Mouse (Mus musculus) embryonic facial prominence, embryonic 10.5 days (tissue): ENCODE measurements at regions not wholly inside any gene's neighbourhood (a gene's known extent, or its start where the extent isn't known, plus 50 kb on each side); places are given as distances from the start of the nearest gene placed in this dataset.

Experiments
- DNase-seq: peaks from one replicate; pipeline ENCODE4 v3.0.0-alpha.2; 2017; ENCODE audit warnings: low spot score
- H3K27ac ChIP-seq: fragments of 300-500 bp; sonication (generic); replicated peaks from 2 replicates; pipeline ENCODE4 v1.5.1; 2016; ENCODE audit warnings: mild to moderate bottlenecking
- H3K27me3 ChIP-seq: fragments of 300-500 bp; sonication (generic); replicated peaks from 2 replicates; pipeline ENCODE4 v1.6.1; 2016; ENCODE audit warnings: low read depth, mild to moderate bottlenecking; ENCODE audit not compliant: poor library complexity, severe bottlenecking
- H3K36me3 ChIP-seq: fragments of 300-500 bp; sonication (generic); replicated peaks from 2 replicates; pipeline ENCODE4 v1.6.1; 2016; ENCODE audit warnings: mild to moderate bottlenecking, moderate library complexity
- H3K4me1 ChIP-seq: fragments of 300-500 bp; sonication (generic); 2 replicates; pipeline ENCODE4 v1.6.1; 2016
- H3K4me3 ChIP-seq: fragments of 300-500 bp; sonication (generic); 2 replicates; pipeline ENCODE4 v1.5.1; 2016; ENCODE audit warnings: mild to moderate bottlenecking, moderate library complexity
- H3K9me3 ChIP-seq: fragments of 300-500 bp; sonication (generic); 2 replicates; pipeline ENCODE4 v1.6.1; 2016; ENCODE audit warnings: mild to moderate bottlenecking
- whole genome bisulfite sequencing: fragments of 180-500 bp; shearing (Covaris S2); methylation state at CpG from one replicate; pipeline ENCODE4 v1.1.7; 2016; 5-methylcytosine and 5-hydroxymethylcytosine counted together

- 81% methylated on average over 1 of the region's 1 CpGs for WGBS
- no peak overlapping the region for H3K4me3 ChIP-seq
- no peaks in the 10 kb centered on the region for H3K27me3 ChIP-seq
- H3K4me1 ChIP-seq, result no peaks in the 10 kb centered on the region
- no peaks in the 10 kb centered on the region for H3K36me3 ChIP-seq
- H3K9me3 ChIP-seq, result no peaks in the 10 kb centered on the region
- no peak overlapping the region for H3K27ac ChIP-seq
- DNase-seq, result no peak
These were observed 1056.8 kb downstream of the Slc16a7 start for GRCm38 (mm10) chr10:124332491-124332890.

- H3K9me3 ChIP-seq, result no peaks in the 10 kb centered on the region
- no peaks in the 10 kb centered on the region for H3K27me3 ChIP-seq
- H3K36me3 ChIP-seq, result no peaks in the 10 kb centered on the region
- no peaks in the 10 kb centered on the region for H3K4me1 ChIP-seq
- H3K27ac ChIP-seq, result no peak overlapping the region
- H3K4me3 ChIP-seq, result no peak overlapping the region
- 84% methylated on average over 3 of the region's 3 CpGs for WGBS
- DNase-seq, result no peak
These were observed 1050.3 kb downstream of the Slc16a7 start for GRCm38 (mm10) chr10:124338923-124339322.

GRCm38 (mm10) chr10:124349300-124349699 lies 1040.0 kb downstream of the Slc16a7 start:
- Histone ChIP-seq H3K4me1 (no peaks in the 10 kb centered on the region), H3K9me3 (no peaks in the 10 kb centered on the region), H3K4me3 (no peak overlapping the region), H3K27ac (no peak overlapping the region), H3K27me3 (no peaks in the 10 kb centered on the region), H3K36me3 (no peaks in the 10 kb centered on the region)
- WGBS, result 73% methylated on average over 2 of the region's 2 CpGs
- DNase-seq, result peak; percentile 10

- no peaks in the 10 kb centered on the region for H3K27me3 ChIP-seq
- no peak for DNase-seq
- no peak overlapping the region for H3K27ac ChIP-seq
- no peak overlapping the region for H3K4me3 ChIP-seq
- no peaks in the 10 kb centered on the region for H3K9me3 ChIP-seq
- H3K36me3 ChIP-seq, result no peaks in the 10 kb centered on the region
- H3K4me1 ChIP-seq, result no peaks in the 10 kb centered on the region
These were observed 1026.5 kb downstream of the Slc16a7 start for GRCm38 (mm10) chr10:124362795-124363194.

GRCm38 (mm10) chr10:124370994-124371393 lies 1018.3 kb downstream of the Slc16a7 start:
- no peaks in the 10 kb centered on the region for H3K4me1 ChIP-seq
- no peak for DNase-seq
- 82% methylated on average over 2 of the region's 2 CpGs for WGBS

GRCm38 (mm10) chr10:124402647-124403046 lies 986.6 kb downstream of the Slc16a7 start:
- no peak for DNase-seq
- H3K27ac ChIP-seq, result no peak overlapping the region
- no peaks in the 10 kb centered on the region for H3K9me3 ChIP-seq
- H3K27me3 ChIP-seq, result no peaks in the 10 kb centered on the region
- H3K4me1 ChIP-seq, result no peaks in the 10 kb centered on the region
- H3K36me3 ChIP-seq, result no peaks in the 10 kb centered on the region
- WGBS, result 82% methylated on average over 2 of the region's 2 CpGs
- no peak overlapping the region for H3K4me3 ChIP-seq

More at GRCm38 (mm10) chr10:124370994-124371393, 1018.3 kb downstream of the Slc16a7 start:
- Histone ChIP-seq H3K27me3 (no peaks in the 10 kb centered on the region), H3K4me3 (no peak overlapping the region), H3K27ac (no peak overlapping the region), H3K36me3 (no peaks in the 10 kb centered on the region), H3K9me3 (no peaks in the 10 kb centered on the region)

- DNase-seq, result no peak
- no peaks in the 10 kb centered on the region for H3K36me3 ChIP-seq
- H3K4me3 ChIP-seq, result no peak overlapping the region
- H3K27me3 ChIP-seq, result no peaks in the 10 kb centered on the region
- H3K27ac ChIP-seq, result no peak overlapping the region
- WGBS, result 84% methylated on average over 2 of the region's 2 CpGs
- no peaks in the 10 kb centered on the region for H3K9me3 ChIP-seq
- H3K4me1 ChIP-seq, result no peaks in the 10 kb centered on the region
These were observed 979.6 kb downstream of the Slc16a7 start for GRCm38 (mm10) chr10:124409633-124410032.

- DNase-seq, result no peak
- Histone ChIP-seq H3K9me3 (no peaks in the 10 kb centered on the region), H3K4me3 (no peak overlapping the region), H3K27me3 (no peaks in the 10 kb centered on the region), H3K4me1 (no peaks in the 10 kb centered on the region), H3K27ac (no peak overlapping the region), H3K36me3 (no peaks in the 10 kb centered on the region)
- WGBS, result 93% methylated on average over 6 of the region's 6 CpGs
These were observed 972.7 kb downstream of the Slc16a7 start for GRCm38 (mm10) chr10:124416531-124416930.

GRCm38 (mm10) chr10:124423418-124423817 lies 965.8 kb downstream of the Slc16a7 start:
- 45% methylated on average over 2 of the region's 2 CpGs for WGBS
- H3K9me3 ChIP-seq, result no peaks in the 10 kb centered on the region
- DNase-seq, result no peak
- no peaks in the 10 kb centered on the region for H3K27me3 ChIP-seq
- no peak overlapping the region for H3K4me3 ChIP-seq
- no peaks in the 10 kb centered on the region for H3K36me3 ChIP-seq
- H3K27ac ChIP-seq, result no peak overlapping the region
- no peaks in the 10 kb centered on the region for H3K4me1 ChIP-seq
